Mouse (Mus musculus) thymus, postnatal 0 days (tissue): ENCODE results near the gene Mapk10. TPM values are rescaled to one million over a fixed set of nuclear protein-coding genes. Genes with fewer than 3 reads are reported as not detected.

Source experiments
- DNase-seq: peaks from one replicate; pipeline ENCODE4 v3.0.0-alpha.2; 2015; ENCODE audit warnings: low spot score
- polyA plus RNA-seq: library from polyadenylated mRNA; unstranded; fragments of >200 nt; fragmentation: Nextera tagmentation; extraction: Ambion mirVana; gene quantifications from 2 replicates; pipeline ENCODE4 v1.2.1, GENCODE M21; 2015

The Mapk10 gene
- polyA plus RNA-seq, 1 experiment from 2014 or later = 1.0 TPM

- DNase-seq = no peak
Measured at GRCm38 (mm10) chr5:103166755-103167154, 44.4 kb downstream of the Mapk10 start.

- DNase-seq = no peak
Measured at GRCm38 (mm10) chr5:103164022-103164421, 47.1 kb downstream of the Mapk10 start.

GRCm38 (mm10) chr5:103161574-103161973, 49.6 kb downstream of the Mapk10 start:
- DNase-seq = no peak

- no peak for DNase-seq
Measured at GRCm38 (mm10) chr5:103161196-103161540, 50.0 kb downstream of the Mapk10 start.

- no peak for DNase-seq
Measured at GRCm38 (mm10) chr5:103160314-103161195, 50.6 kb downstream of the Mapk10 start.

GRCm38 (mm10) chr5:103140935-103141334, 70.2 kb downstream of the Mapk10 start:
- DNase-seq = no peak

- DNase-seq = no peak
Measured at GRCm38 (mm10) chr5:103134839-103135238, 76.3 kb downstream of the Mapk10 start.

GRCm38 (mm10) chr5:103133626-103134025, 77.5 kb downstream of the Mapk10 start:
- no peak for DNase-seq

GRCm38 (mm10) chr5:103132814-103133213, 78.3 kb downstream of the Mapk10 start:
- DNase-seq = no peak

- DNase-seq = no peak
Measured at GRCm38 (mm10) chr5:103119618-103120017, 91.5 kb downstream of the Mapk10 start.

GRCm38 (mm10) chr5:103115571-103115970, 95.6 kb downstream of the Mapk10 start:
- DNase-seq = no peak

- DNase-seq = no peak
Measured at GRCm38 (mm10) chr5:103112471-103112870, 98.7 kb downstream of the Mapk10 start.

GRCm38 (mm10) chr5:103109409-103109808, 101.7 kb downstream of the Mapk10 start:
- no peak for DNase-seq

GRCm38 (mm10) chr5:103105441-103106414, 105.4 kb downstream of the Mapk10 start:
- no peak for DNase-seq

- DNase-seq = no peak
Measured at GRCm38 (mm10) chr5:103104082-103104481, 107.1 kb downstream of the Mapk10 start.

- no peak for DNase-seq
Measured at GRCm38 (mm10) chr5:103102876-103103393, 108.2 kb downstream of the Mapk10 start.

- no peak for DNase-seq
Measured at GRCm38 (mm10) chr5:103102176-103102575, 109.0 kb downstream of the Mapk10 start.

- DNase-seq = no peak
Measured at GRCm38 (mm10) chr5:103094166-103094565, 117.0 kb downstream of the Mapk10 start.

- no peak for DNase-seq
Measured at GRCm38 (mm10) chr5:103085844-103086243, 125.3 kb downstream of the Mapk10 start.

GRCm38 (mm10) chr5:103075451-103075850, 135.7 kb downstream of the Mapk10 start:
- DNase-seq = no peak

GRCm38 (mm10) chr5:103072200-103072825, 138.8 kb downstream of the Mapk10 start:
- no peak for DNase-seq
